Mouse (Mus musculus): ENCODE results near the gene Zfp715. TPM values are rescaled to one million over a fixed set of nuclear protein-coding genes. Genes with fewer than 3 reads are reported as not detected.
"Not testable (repeated sequence)": the region's sequence is repeated elsewhere in the genome, so short reads cannot be mapped to it uniquely, and the experiment has no call there.

Zfp715 gene
- total RNA-seq, 2 experiments from 2014 or later, result 17.3 to 17.6 TPM

GRCm38 (mm10) chr7:43311632-43312031, 1.5 kb downstream of the Zfp715 start:
- peak in 1 of 2 experiments; percentile 15 for DNase-seq

GRCm38 (mm10) chr7:43309069-43309468, 4.0 kb downstream of the Zfp715 start:
- intact Hi-C loops (cut with DNase I), result loop anchor here (10.0 kb wide), 1 partner anchor 136 kb away; the partner anchor contains the start of genes Cldnd2, Etfb and Gm45233

More at GRCm38 (mm10) chr7:43311632-43312031, 1.5 kb downstream of the Zfp715 start:
- intact Hi-C loops (cut with DNase I), result loop anchor here (10.0 kb wide), 1 partner anchor 273 kb away; no protein-coding TSS in a partner anchor

GRCm38 (mm10) chr7:43305235-43305634, 7.9 kb downstream of the Zfp715 start:
- peak; percentile 13 to 41 for DNase-seq

More at GRCm38 (mm10) chr7:43309069-43309468, 4.0 kb downstream of the Zfp715 start:
- peak; percentile 29 to 54 for DNase-seq

GRCm38 (mm10) chr7:43291524-43291923, 21.6 kb downstream of the Zfp715 start:
- no peak for DNase-seq
- intact Hi-C loops (cut with DNase I), result no loop called here

More at GRCm38 (mm10) chr7:43305235-43305634, 7.9 kb downstream of the Zfp715 start:
- intact Hi-C loops (cut with DNase I), result loop anchor here (10.0 kb wide), 1 partner anchor 140 kb away; the partner anchor contains the start of genes Cldnd2, Etfb and Gm45233

- intact Hi-C loops (cut with DNase I), result loop anchor here (1.0 to 5.0 kb wide), 4 partner anchors 34 to 96 kb away; no protein-coding TSS in a partner anchor
- peak; percentile 79 to 88 for DNase-seq
Measured at GRCm38 (mm10) chr7:43282859-43283595, 30.1 kb downstream of the Zfp715 start.

- intact Hi-C loops (cut with DNase I), result loop anchor here (2.0 to 5.0 kb wide), 3 partner anchors 35 to 96 kb away; no protein-coding TSS in a partner anchor
- DNase-seq, result no peak
Measured at GRCm38 (mm10) chr7:43282459-43282858, 30.6 kb downstream of the Zfp715 start.

GRCm38 (mm10) chr7:43277401-43277800, 35.7 kb downstream of the Zfp715 start:
- peak; percentile 11 to 19 for DNase-seq
- intact Hi-C loops (cut with DNase I), result no loop called here

GRCm38 (mm10) chr7:43276178-43276577, 36.9 kb downstream of the Zfp715 start:
- DNase-seq; intact Hi-C loops (cut with DNase I): not testable (repeated sequence)

GRCm38 (mm10) chr7:43273476-43273875, 39.6 kb downstream of the Zfp715 start:
- DNase-seq, result no peak
- intact Hi-C loops (cut with DNase I), result no loop called here

GRCm38 (mm10) chr7:43267359-43267758, 45.7 kb downstream of the Zfp715 start:
- DNase-seq; intact Hi-C loops (cut with DNase I): not testable (repeated sequence)

- DNase-seq, result no peak
- intact Hi-C loops (cut with DNase I), result no loop called here
Measured at GRCm38 (mm10) chr7:43253540-43253939, 59.6 kb downstream of the Zfp715 start.

GRCm38 (mm10) chr7:43250718-43251117, 62.4 kb downstream of the Zfp715 start:
- intact Hi-C loops (cut with DNase I), result loop anchor here (2.0 kb wide), 1 partner anchor 84 kb away; no protein-coding TSS in a partner anchor
- DNase-seq, result not testable (repeated sequence)

Other genes with a start within 250 kb of the Zfp715 start
- gene Zfp936, start 199.1 kb downstream of the Zfp715 start, total RNA-seq (2021), result not detected
- gene Siglecf, start 38.0 kb upstream of the Zfp715 start, total RNA-seq (2021), result not detected
- under 1 TPM; 0.27 to 0.31 TPM for gene Siglecg, start 94.9 kb upstream of the Zfp715 start, total RNA-seq (2021)
- not detected for gene Lim2, start 114.4 kb upstream of the Zfp715 start, total RNA-seq (2021)
- gene Nkg7, start 123.8 kb upstream of the Zfp715 start, total RNA-seq (2021), result not detected
- not detected for gene Cldnd2, start 127.5 kb upstream of the Zfp715 start, total RNA-seq (2021)
- gene Etfb, start 130.8 kb upstream of the Zfp715 start, total RNA-seq (2021), result 1,000 to 10,000 TPM; 1,151 to 1,177 TPM
- gene Gm45233, start 130.8 kb upstream of the Zfp715 start, total RNA-seq (2021), result 1 to 10 TPM in 1 of 2 experiments, under 1 TPM in 1; 0.45 to 1.5 TPM
- gene Vsig10l, start 149.9 kb upstream of the Zfp715 start, total RNA-seq (2021), result 1 to 10 TPM; 2.1 to 3.5 TPM
- gene Iglon5, start 176.8 kb upstream of the Zfp715 start, total RNA-seq (2021), result under 1 TPM; 0.24 to 0.36 TPM
- not detected for gene 4931406B18Rik, start 192.6 kb upstream of the Zfp715 start, total RNA-seq (2021)
- 1 to 10 TPM; 3.7 to 4.1 TPM for gene Cd33, start 231.1 kb upstream of the Zfp715 start, total RNA-seq (2021)
- under 1 TPM; 0.98 to 1.00 TPM for gene Zfp658, start 249.0 kb upstream of the Zfp715 start, total RNA-seq (2021)